Mouse (Mus musculus) MEL (cell line): ENCODE results near the gene Ddn. TPM values are rescaled to one million over a fixed set of nuclear protein-coding genes. Genes with fewer than 3 reads are reported as not detected.
A peak's percentile ranks its signal among the peaks of the same experiment; 100 is the strongest.

Experiments used
- DNase-seq: peaks from one replicate; pipeline ENCODE4 v3.0.0; 2011; ENCODE audit warnings: low read depth, low spot score
- H3K27ac ChIP-seq: 2 replicates; pipeline ENCODE4 v1.5.1; 2012; ENCODE audit warnings: low read depth, mild to moderate bottlenecking, control low read depth, low read length, moderate library complexity; ENCODE audit not compliant: control insufficient read depth
- H3K27me3 ChIP-seq, 2 experiments: fragments of 150-350 bp in 1 of 2; sonication (generic) in 1 of 2; 2 replicates each; pipeline ENCODE4 v1.6.1; 2012; ENCODE audit warnings: low read length in 2 of 2, mild to moderate bottlenecking in 2 of 2, improper control_type of control experiment in 1 of 2, moderate library complexity in 1 of 2; ENCODE audit not compliant: insufficient read depth in 2 of 2, control insufficient read depth in 1 of 2
- H3K36me3 ChIP-seq, 2 experiments: 2 replicates each; pipeline ENCODE4 v1.6.1; 2012 to 2014; ENCODE audit warnings: low read length in 2 of 2, improper control_type of control experiment in 1 of 2, inconsistent platforms in 1 of 2, mild to moderate bottlenecking in 1 of 2; ENCODE audit not compliant: insufficient read depth in 2 of 2, control insufficient read depth in 1 of 2
- H3K4me1 ChIP-seq, 2 experiments: fragments of 150-350 bp in 1 of 2; sonication (generic) in 1 of 2; 2 replicates each; pipeline ENCODE4 v1.6.1; 2012; ENCODE audit warnings: low read length in 2 of 2, improper control_type of control experiment in 1 of 2, mild to moderate bottlenecking in 1 of 2; ENCODE audit not compliant: insufficient read depth in 2 of 2, control insufficient read depth in 1 of 2
- H3K4me3 ChIP-seq, 2 experiments: fragments of 150-350 bp in 1 of 2; sonication (generic) in 1 of 2; 2 replicates each; pipeline ENCODE4 v1.5.1; 2012; ENCODE audit warnings: low read depth in 2 of 2, low read length in 2 of 2, mild to moderate bottlenecking in 2 of 2, moderate library complexity in 2 of 2, control low read depth in 1 of 2, improper control_type of control experiment in 1 of 2; ENCODE audit not compliant: control insufficient read depth in 1 of 2, insufficient read depth in 1 of 2
- H3K79me2 ChIP-seq: 2 replicates; pipeline ENCODE4 v1.6.1; 2012; ENCODE audit warnings: mild to moderate bottlenecking, low read length, moderate library complexity; ENCODE audit not compliant: control insufficient read depth, poor library complexity, insufficient read depth
- H3K9ac ChIP-seq: 2 replicates; pipeline ENCODE4 v1.6.1; 2012; ENCODE audit warnings: low read depth, mild to moderate bottlenecking, control low read depth, low read length, moderate library complexity; ENCODE audit not compliant: control insufficient read depth, poor library complexity, severe bottlenecking
- H3K9me3 ChIP-seq: fragments of 150-350 bp; sonication (generic); replicated peaks from 2 replicates; pipeline ENCODE4 v1.6.1; 2012; ENCODE audit warnings: mild to moderate bottlenecking, low read length, improper control_type of control experiment, moderate library complexity; ENCODE audit not compliant: insufficient read depth
- CHD1 ChIP-seq: IDR thresholded peaks from 2 replicates; pipeline ENCODE4 v1.6.1; 2012; ENCODE audit warnings: low read depth, mild to moderate bottlenecking, inconsistent platforms, low read length, improper control_type of control experiment
- CHD2 ChIP-seq: IDR thresholded peaks from 2 replicates; pipeline ENCODE4 v1.6.1; 2011; ENCODE audit warnings: low read length, improper control_type of control experiment
- CTCF ChIP-seq, 3 experiments: IDR thresholded peaks in 2 of 3; conservative IDR thresholded peaks in 1 of 3; 2 replicates each; pipeline ENCODE4 v1.5.1; 2011 to 2012; ENCODE audit warnings: low read length in 3 of 3, low read depth in 2 of 3, mild to moderate bottlenecking in 2 of 3, improper control_type of control experiment in 1 of 3, inconsistent platforms in 1 of 3, mixed read lengths in 1 of 3, moderate library complexity in 1 of 3; ENCODE audit not compliant: control insufficient read depth in 1 of 3, insufficient read depth in 1 of 3, poor library complexity in 1 of 3, severe bottlenecking in 1 of 3
- E2F4 ChIP-seq: IDR thresholded peaks from 2 replicates; pipeline ENCODE4 v1.6.1; 2011; ENCODE audit warnings: low read depth, low read length, improper control_type of control experiment, borderline replicate concordance
- ELF1 ChIP-seq: IDR thresholded peaks from 2 replicates; pipeline ENCODE4 v1.6.1; 2014; ENCODE audit warnings: low read depth, mild to moderate bottlenecking, inconsistent platforms, low read length, improper control_type of control experiment, moderate library complexity
- EP300 ChIP-seq, 2 experiments: IDR thresholded peaks; 2 replicates each; pipeline ENCODE4 v1.6.1; 2011; ENCODE audit warnings: improper control_type of control experiment in 2 of 2, low read length in 2 of 2, low read depth in 1 of 2, mild to moderate bottlenecking in 1 of 2
- ETS1 ChIP-seq: IDR thresholded peaks from 2 replicates; pipeline ENCODE4 v1.6.1; 2012; ENCODE audit warnings: low read depth, mild to moderate bottlenecking, inconsistent platforms, low read length, improper control_type of control experiment, moderate library complexity
- GATA1 ChIP-seq: IDR thresholded peaks from 2 replicates; pipeline ENCODE4 v1.6.1; 2011; ENCODE audit warnings: low read depth, low read length, improper control_type of control experiment
- HCFC1 ChIP-seq: IDR thresholded peaks from 2 replicates; pipeline ENCODE4 v1.6.1; 2012; ENCODE audit warnings: low read depth, mild to moderate bottlenecking, inconsistent platforms, low read length, improper control_type of control experiment, moderate library complexity
- JUND ChIP-seq: IDR thresholded peaks from 2 replicates; pipeline ENCODE4 v1.6.1; 2011; ENCODE audit warnings: low read depth, mild to moderate bottlenecking, improper control_type of control experiment, low read length
- KAT2A ChIP-seq: conservative IDR thresholded peaks from 2 replicates; pipeline ENCODE4 v1.6.1; 2012; ENCODE audit warnings: low read depth, low read length, improper control_type of control experiment, inconsistent platforms
- MAX ChIP-seq: IDR thresholded peaks from 2 replicates; pipeline ENCODE4 v1.6.1; 2011; ENCODE audit warnings: low read length, improper control_type of control experiment
- MAZ ChIP-seq: IDR thresholded peaks from 2 replicates; pipeline ENCODE4 v1.6.1; 2012; ENCODE audit warnings: low read depth, mild to moderate bottlenecking, inconsistent platforms, low read length, improper control_type of control experiment
- MXI1 ChIP-seq: IDR thresholded peaks from 2 replicates; pipeline ENCODE4 v1.6.1; 2011; ENCODE audit warnings: mild to moderate bottlenecking, low read depth, low read length, improper control_type of control experiment
- MYB ChIP-seq: IDR thresholded peaks from 2 replicates; pipeline ENCODE4 v1.6.1; 2011; ENCODE audit warnings: mild to moderate bottlenecking, low read depth, low read length, improper control_type of control experiment
- MYC ChIP-seq: IDR thresholded peaks from 2 replicates; pipeline ENCODE4 v1.6.1; 2011; ENCODE audit warnings: low read depth, mild to moderate bottlenecking, low read length, improper control_type of control experiment, moderate library complexity
- NELFE ChIP-seq: IDR thresholded peaks from 2 replicates; pipeline ENCODE4 v1.6.1; 2011; ENCODE audit warnings: low read depth, low read length, improper control_type of control experiment
- POLR2A ChIP-seq, 2 experiments: IDR thresholded peaks; 2 replicates each; pipeline ENCODE4 v1.6.1; 2011 to 2012; ENCODE audit warnings: low read length in 2 of 2, mild to moderate bottlenecking in 2 of 2, control low read depth in 1 of 2, improper control_type of control experiment in 1 of 2, low read depth in 1 of 2, moderate library complexity in 1 of 2; ENCODE audit not compliant: control insufficient read depth in 1 of 2, insufficient read depth in 1 of 2, poor library complexity in 1 of 2
- POLR2AphosphoS2 ChIP-seq: IDR thresholded peaks from 2 replicates; pipeline ENCODE4 v1.6.1; 2011; ENCODE audit warnings: low read length, improper control_type of control experiment
- POLR2AphosphoS5 ChIP-seq: IDR thresholded peaks from 2 replicates; pipeline ENCODE4 v1.6.1; 2012; ENCODE audit warnings: low read depth, borderline replicate concordance, mild to moderate bottlenecking, inconsistent platforms, low read length, moderate library complexity, mixed read lengths
- RCOR1 ChIP-seq: IDR thresholded peaks from 2 replicates; pipeline ENCODE4 v1.6.1; 2012; ENCODE audit warnings: low read depth, mild to moderate bottlenecking, inconsistent platforms, low read length, improper control_type of control experiment
- SIN3A ChIP-seq: IDR thresholded peaks from 2 replicates; pipeline ENCODE4 v1.6.1; 2012; ENCODE audit warnings: low read length, improper control_type of control experiment, inconsistent platforms
- SMC3 ChIP-seq: IDR thresholded peaks from 2 replicates; pipeline ENCODE4 v1.6.1; 2011; ENCODE audit warnings: low read depth, low read length, improper control_type of control experiment
- TAL1 ChIP-seq: IDR thresholded peaks from 2 replicates; pipeline ENCODE4 v1.6.1; 2012; ENCODE audit warnings: mild to moderate bottlenecking, inconsistent platforms, low read length, moderate library complexity, mixed read lengths
- TBP ChIP-seq: IDR thresholded peaks from 2 replicates; pipeline ENCODE4 v1.8.0; 2011; ENCODE audit warnings: low read depth, low read length, improper control_type of control experiment
- TCF12 ChIP-seq: IDR thresholded peaks from 2 replicates; pipeline ENCODE4 v1.6.1; 2014; ENCODE audit warnings: low read depth, mild to moderate bottlenecking, inconsistent platforms, low read length, improper control_type of control experiment, moderate library complexity
- USF2 ChIP-seq, 2 experiments: IDR thresholded peaks; 2 replicates each; pipeline ENCODE4 v1.6.1; 2011 to 2012; ENCODE audit warnings: improper control_type of control experiment in 2 of 2, low read length in 2 of 2, borderline replicate concordance in 1 of 2, inconsistent platforms in 1 of 2, low read depth in 1 of 2, mild to moderate bottlenecking in 1 of 2; ENCODE audit not compliant: insufficient read depth in 1 of 2
- ZC3H11A ChIP-seq: IDR thresholded peaks from 2 replicates; pipeline ENCODE4 v1.6.1; 2012; ENCODE audit warnings: low read depth, mild to moderate bottlenecking, inconsistent platforms, low read length, improper control_type of control experiment
- ZNF384 ChIP-seq: IDR thresholded peaks from 2 replicates; pipeline ENCODE4 v1.6.1; 2012; ENCODE audit warnings: low read depth, mild to moderate bottlenecking, inconsistent platforms, low read length, improper control_type of control experiment
- polyA plus RNA-seq, 2 experiments: library from polyadenylated mRNA; stranded (reverse) in 1 of 2; unstranded in 1 of 2; fragments of >175 nt in 1 of 2; fragments of >200 nt in 1 of 2; gene quantifications; 2 replicates each; pipeline versions ENCODE4 v1.2.1 to v1.2.4; 2012; ENCODE audit warnings: low replicate concordance in 2 of 2, low read depth in 1 of 2; ENCODE audit not compliant: insufficient read length in 2 of 2, insufficient read depth in 1 of 2, missing spikeins in 1 of 2
- total RNA-seq: library from RNA; depleted of rRNA; stranded (reverse); fragments of 300-350 nt; gene quantifications from 2 replicates; pipeline ENCODE4 v1.2.3, GENCODE M21; 2012

Gene Ddn
- total and polyA plus RNA-seq, 3 experiments = 4.0 to 4.2 TPM; not detected in 1

GRCm38 (mm10) chr15:98832161-98833058 lies 23.1 kb upstream of the Ddn start:
- Histone ChIP-seq H3K36me3 (peaks cover 3 to 25% of the 10 kb centered on the region in 2 experiments; a peak in 3 of 4 replicates), H3K79me2 (peaks cover 27% of the 10 kb centered on the region), H3K9me3 (no peaks in the 10 kb centered on the region), H3K27ac (peak overlapping the region; percentile 97), H3K27me3 (no peaks in the 10 kb centered on the region), H3K9ac (peak overlapping the region; percentile 75), H3K4me3 (peak overlapping the region; percentile 41 to 62), H3K4me1 (peaks cover 15 to 25% of the 10 kb centered on the region in 2 experiments)
- peak; percentile 93 for DNase-seq
- TF ChIP-seq MAX = no peak
- TF ChIP-seq CTCF (IDR thresholded peaks at IDR 0.05 in 2 of 3, conservative IDR thresholded peaks at IDR 0.05 in 1 of 3; ENCODE audit: control insufficient read depth in 1 of 3, insufficient read depth in 1 of 3, low read depth in 2 of 3, low read length in 3 of 3, poor library complexity in 1 of 3, severe bottlenecking in 1 of 3) = peak; percentile 56 to 77 (median 62)
- TF ChIP-seq RCOR1 = 0 out of 2 replicates have a peak, but pooled peaks have one; percentile 18
- TF ChIP-seq CHD1 = peak; percentile 97
- 0 out of 2 replicates have a peak, but pooled peaks have one; percentile 47 for TF ChIP-seq MYC
- peak; percentile 40; the same call in 1 of the 2 replicates for TF ChIP-seq SMC3
- 0 out of 2 replicates have a peak, but pooled peaks have one; percentile 23 for TF ChIP-seq JUND
- TF ChIP-seq MYB = no peak
- peak; percentile 78 for TF ChIP-seq ZNF384
- peak; percentile 52; the same call in 1 of the 2 replicates for TF ChIP-seq TAL1
- 0 out of 2 replicates have a peak, but pooled peaks have one; percentile 55 for TF ChIP-seq ETS1
- TF ChIP-seq SIN3A = peak; percentile 74
- 0 out of 2 replicates have a peak, but pooled peaks have one; percentile 47 for TF ChIP-seq KAT2A
- peak; percentile 48; the same call in 1 of the 2 replicates for TF ChIP-seq NELFE
- peak; percentile 41 for TF ChIP-seq TCF12
- peak; percentile 98 for TF ChIP-seq MAZ
- no peak for TF ChIP-seq CHD2
- peak; percentile 1; the same call in 1 of the 2 replicates for TF ChIP-seq ZC3H11A
- TF ChIP-seq USF2 (IDR thresholded peaks at IDR 0.05; ENCODE audit: borderline replicate concordance in 1 of 2, insufficient read depth in 1 of 2, low read depth in 1 of 2, low read length in 2 of 2) = no peak
- peak; percentile 70 for TF ChIP-seq HCFC1
- TF ChIP-seq POLR2AphosphoS2 = peak; percentile 55; the same call in 1 of the 2 replicates
- TF ChIP-seq POLR2AphosphoS5 = no peak
- TF ChIP-seq ELF1 = peak; percentile 60
- peak; percentile 56 to 57; a peak in 3 of 4 replicates for TF ChIP-seq EP300 (IDR thresholded peaks at IDR 0.05; ENCODE audit: low read depth in 1 of 2, low read length in 2 of 2)
- peak; percentile 90 for TF ChIP-seq GATA1
- TF ChIP-seq TBP = no peak
- TF ChIP-seq POLR2A (IDR thresholded peaks at IDR 0.05; ENCODE audit: control insufficient read depth in 1 of 2, insufficient read depth in 1 of 2, low read depth in 1 of 2, low read length in 2 of 2, poor library complexity in 1 of 2) = peak; percentile 37 to 55; a peak in 1 of 4 replicates
- 0 out of 2 replicates have a peak, but pooled peaks have one; percentile 35 for TF ChIP-seq E2F4
- TF ChIP-seq MXI1 = peak; percentile 62
